Mouse (Mus musculus) frontal cortex, postnatal 10 days (tissue): ENCODE measurements around the gene Degs1.

Experiments used
- DNase-seq, 2 experiments: peaks; one replicate each; pipeline ENCODE4 v3.0.0; 2022; ENCODE audit warnings: low spot score in 2 of 2, mixed read lengths in 1 of 2

The Degs1 gene

DNA sequence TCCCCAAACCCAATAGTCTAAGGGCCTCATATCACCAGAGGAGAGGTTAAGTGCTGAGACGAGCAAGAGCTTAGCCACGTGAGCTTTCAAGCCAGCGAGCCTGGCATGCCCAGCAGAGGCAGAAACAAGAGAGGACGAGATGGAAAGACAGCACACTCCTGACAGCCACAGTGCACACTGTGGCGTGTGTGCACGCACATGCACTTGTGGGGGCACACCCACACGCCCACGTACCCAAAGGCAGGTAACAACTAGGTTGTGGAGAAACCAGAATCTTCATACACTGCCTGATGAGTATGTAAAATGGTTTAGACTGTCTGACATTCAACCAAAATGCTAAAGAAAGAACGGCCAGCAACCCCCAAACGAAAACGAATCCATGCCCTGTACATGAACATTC, 2.0 kb downstream of the Degs1 start:
- no peak for DNase-seq

DNA sequence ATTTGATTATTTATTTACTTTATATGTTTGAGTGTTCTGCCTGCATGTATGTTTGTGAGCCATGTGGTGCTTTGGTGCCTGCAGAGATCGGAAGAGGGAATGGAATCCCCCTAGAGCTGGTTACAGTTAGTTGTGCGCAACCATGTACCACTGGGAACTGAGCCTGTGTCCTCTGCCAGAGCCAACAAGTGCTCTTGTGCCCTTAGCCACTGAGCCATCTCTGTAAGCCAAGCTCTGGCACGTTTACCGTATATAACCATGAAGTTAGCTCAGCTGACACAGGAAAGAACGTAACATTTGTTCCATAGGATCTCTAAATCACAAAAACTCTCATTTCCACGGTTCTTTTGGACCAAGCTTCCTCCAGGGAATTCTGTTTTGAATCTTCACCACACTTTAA, 2.6 kb downstream of the Degs1 start:
- DNase-seq, result no peak

DNA sequence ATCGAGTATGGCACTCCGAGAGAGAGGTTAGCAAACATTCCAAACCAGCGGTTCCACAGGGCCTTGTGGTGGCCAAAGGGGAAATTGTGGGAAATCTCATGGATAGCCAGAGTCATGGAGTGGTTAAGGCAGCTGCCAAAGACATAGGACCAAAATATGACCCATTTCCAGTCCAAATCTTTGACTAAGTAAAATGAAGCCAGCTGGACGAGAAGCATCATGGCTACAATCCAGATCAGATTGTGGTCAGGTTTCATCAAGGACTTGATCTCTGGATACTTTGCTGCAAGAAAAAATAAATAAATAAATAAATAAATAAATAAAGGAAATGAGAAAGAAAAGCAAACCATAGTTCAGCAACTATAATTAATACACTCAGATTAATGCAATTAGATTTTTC, 3.2 kb downstream of the Degs1 start:
- no peak for DNase-seq

DNA sequence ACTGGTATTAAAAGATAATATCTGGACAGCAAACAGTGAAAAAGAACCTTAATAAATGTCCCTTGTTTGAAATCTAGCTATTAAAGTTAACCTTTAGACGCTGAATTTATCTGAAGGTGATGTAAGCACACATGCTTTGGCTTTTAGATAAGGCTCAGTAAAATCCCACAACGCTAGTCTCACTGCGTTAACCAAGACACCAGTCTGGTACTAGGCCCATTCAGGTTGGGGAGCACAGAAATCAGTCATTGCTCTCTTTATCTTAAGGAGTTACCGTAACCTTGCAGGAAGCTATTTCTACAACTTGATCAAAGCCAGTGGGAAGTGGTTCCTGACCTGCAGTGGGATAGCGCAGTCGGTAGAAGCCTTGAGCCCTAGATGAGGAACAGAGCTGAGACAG, 7.5 kb downstream of the Degs1 start:
- DNase-seq, result no peak

DNA sequence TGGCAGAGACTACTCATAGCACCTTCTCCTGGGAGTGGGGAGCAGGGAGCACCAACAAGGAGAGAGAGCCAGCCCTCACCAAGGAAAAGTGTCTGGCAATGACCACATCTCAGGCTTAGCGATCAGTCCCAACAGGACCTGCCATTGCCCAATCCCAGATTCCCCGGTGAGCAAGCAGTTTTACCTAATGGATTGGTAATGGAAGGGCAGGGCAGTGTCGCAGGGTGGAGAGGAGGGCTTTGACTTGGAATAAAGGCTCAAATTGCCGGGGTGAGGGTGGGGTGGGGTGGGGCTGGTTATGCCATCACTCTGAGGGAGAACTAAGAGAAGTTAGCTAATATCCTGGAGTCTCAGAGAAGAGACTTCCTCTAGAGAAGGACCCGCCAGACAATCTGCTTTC, 11.0 kb downstream of the Degs1 start:
- no peak for DNase-seq

DNA sequence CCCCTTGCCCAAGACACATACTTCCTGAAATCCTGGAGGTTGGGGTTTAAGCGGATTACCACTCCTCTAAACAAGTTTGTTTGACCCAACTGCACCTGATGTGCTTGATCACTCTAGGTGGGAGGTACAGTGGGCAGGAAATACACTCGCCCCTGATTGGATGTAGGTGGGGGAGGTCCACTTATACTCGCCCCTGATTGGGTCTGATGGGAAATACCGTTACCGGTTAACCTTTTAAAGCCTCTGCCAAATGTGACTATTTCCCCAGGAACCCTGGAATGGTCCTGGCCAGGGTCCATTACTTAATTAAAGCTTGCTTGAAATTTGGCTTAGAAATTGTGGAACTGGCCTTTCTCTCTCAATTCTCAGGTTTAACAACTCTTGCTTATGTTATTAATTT, 11.5 kb downstream of the Degs1 start:
- no peak for DNase-seq

DNA sequence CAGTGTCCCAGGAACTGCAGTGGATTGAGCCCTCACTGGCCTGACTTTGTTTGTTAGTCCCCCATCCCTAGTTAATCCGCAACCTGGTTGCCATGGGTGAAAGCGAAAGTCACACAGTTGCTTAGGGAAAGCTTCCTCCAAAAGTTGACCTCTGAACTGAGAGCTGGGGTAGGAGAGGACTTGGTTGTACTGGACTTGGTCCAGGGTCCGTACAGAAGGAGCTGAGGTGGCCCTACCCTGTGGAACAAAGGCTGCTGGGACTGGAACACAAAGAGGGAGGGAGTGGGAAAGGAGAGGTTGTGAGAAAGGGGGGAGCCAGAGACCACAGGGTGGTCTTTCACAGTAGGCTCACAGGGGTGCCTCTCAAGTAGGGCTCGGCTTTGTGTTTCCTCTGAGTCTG, 14.3 kb downstream of the Degs1 start:
- DNase-seq, result no peak

DNA sequence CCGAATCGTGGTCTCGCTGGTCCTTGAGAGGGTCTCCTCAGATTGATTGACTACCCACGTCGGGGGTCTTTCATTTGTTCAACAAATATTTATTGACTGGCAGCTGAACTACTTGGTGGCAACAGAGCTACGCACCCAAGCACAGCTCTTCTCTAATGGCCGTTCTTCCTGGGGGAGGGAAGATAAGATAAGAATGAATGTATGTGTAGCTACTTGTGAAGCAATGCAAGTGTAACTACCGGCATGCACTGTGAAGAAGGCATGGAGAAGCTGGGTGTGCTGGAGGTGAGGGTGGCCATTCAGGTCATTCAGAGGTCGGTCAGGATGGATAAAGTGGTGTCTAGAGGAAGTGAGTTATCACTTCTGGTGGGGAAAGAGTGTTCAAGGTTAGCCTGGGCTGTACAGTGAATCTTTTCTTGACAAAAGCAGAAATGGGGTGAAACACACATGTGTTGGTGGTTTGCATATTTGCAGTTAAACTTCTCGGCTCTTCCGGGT, 16.5 kb downstream of the Degs1 start:
- no peak for DNase-seq

DNA sequence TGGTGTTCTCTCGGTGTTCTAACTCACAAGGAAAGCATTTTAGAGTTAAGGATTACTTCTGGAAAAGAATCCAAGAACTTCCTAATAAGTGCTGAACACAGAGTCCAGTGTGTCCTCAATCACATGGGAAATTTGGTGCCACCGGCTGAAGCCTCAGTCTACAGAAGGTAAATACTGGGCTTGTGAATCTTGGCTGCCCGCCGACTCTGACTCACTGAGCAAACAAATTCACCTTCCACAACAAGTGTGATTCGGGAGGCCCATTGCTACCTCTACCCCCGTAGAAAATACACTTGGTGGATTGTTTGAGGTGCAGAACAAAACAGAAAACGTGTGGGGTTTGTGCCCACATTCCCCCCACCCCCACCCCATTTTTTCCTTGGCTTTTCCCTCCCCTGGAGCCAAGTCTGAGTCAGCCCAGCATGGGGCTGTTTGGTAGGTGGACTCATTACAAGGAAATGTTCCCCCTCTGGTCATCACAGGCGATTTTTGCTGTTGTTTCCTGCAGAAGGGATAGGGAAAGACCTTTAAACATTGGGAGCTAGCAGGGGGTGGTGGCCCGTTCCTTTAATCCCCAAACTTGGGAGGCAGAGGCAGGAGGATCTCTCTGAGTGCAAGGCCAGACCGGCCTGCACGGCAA, 26.4 kb downstream of the Degs1 start:
- DNase-seq, result no peak

DNA sequence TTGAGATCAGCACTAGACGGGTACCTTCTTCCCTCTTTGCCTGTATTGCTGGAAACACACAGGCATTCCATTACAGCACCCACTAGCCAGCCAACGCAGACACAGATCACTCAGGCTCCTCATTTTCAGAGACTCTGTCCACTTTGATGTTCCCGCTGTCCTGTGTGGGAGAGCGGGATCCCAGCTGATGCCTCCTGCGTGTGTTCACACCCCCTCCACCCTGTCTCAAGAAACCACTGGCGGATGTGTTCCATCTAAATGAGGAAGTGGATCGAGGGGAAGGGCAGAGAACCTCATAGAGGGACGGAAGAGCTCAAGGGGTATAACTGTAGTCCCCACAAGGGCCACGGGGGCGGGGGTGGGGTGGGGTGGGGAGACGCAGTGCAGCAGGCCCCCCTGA, 27.6 kb downstream of the Degs1 start:
- no peak for DNase-seq

DNA sequence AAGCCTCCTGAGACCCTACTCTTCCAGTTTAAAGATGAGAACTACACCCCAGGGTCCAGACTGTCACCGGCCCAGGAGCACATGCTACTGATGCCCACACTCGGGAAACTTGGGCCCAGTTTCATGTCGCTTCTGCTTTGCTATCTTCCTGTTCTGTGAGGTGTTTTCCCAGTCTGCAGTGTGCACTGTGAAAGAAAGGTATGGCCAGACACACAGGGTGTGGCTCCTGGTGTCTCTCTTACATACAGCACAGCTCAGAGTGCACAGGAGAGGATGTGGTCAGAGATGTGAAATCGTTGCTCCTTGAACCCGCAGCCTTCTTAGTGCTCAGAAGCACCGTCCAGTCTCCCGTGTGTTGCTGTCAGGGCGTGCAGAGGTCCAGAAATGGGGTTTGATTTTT, 28.0 kb downstream of the Degs1 start:
- no peak for DNase-seq

DNA sequence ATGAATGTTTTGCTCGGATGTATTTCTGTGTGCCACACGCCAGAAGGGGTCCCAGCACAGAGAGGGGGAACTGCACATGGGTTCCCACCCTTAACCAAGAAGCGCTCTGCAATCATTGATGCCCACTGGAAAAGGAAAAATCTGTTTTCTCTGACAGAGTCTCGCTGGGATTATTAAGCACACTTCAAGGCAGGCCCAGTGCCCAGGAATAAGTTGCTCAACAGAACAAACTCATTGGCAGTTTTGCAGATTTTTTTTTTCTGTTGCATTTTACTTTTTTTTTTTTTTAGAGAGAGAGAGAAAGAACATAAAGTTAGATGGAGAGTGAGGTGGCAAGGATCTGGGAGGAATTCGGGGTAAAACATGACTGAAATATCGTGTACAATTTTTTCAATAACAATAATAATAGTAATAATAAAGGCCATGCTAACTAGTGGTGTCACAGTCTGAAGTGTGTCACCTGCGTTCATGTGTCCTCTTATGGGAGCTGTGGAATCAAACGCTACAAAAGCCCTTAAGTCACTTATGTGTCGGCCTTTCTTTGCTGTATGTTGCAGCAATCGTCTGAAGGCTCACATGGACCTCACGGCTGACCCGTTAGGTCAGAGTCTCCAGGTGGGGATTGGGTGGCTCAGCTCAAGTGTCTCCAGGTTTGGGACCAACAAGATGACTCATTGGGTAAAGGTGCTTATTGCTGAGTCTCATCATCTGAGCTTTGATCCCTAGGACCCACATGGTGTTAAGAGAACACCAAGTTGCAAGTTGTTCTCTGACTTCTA, 28.7 kb downstream of the Degs1 start:
- no peak for DNase-seq

DNA sequence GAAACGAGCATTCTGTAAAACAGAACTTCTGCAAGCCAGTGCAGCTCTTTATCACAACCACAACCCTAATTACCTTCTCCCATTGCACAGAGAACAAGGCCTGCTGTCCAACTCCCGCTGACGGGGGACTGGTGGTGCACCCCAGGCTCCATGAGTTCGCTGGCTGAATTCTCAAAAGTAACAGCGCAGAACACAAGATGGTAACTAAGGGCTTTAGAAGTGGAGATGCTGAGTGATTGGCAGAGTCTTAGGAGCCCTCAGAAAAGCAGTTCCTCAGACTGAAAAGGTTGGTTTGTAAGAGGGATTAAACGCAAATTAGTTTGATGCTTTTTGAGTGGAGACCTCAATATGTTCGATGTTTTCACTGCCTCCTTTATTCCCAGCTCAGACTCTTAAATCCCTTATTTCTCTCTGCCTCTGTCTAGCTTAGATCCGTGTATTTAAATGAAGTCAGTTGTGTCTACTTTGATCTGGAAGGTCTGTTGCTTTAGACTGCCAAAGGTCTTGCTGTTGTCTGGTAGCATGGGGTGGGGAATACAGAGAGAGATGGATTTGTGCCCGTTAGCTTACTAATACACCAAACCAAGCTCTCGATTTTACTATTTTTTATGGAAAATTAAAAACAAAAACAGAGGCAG, 30.0 kb downstream of the Degs1 start:
- no peak for DNase-seq

DNA sequence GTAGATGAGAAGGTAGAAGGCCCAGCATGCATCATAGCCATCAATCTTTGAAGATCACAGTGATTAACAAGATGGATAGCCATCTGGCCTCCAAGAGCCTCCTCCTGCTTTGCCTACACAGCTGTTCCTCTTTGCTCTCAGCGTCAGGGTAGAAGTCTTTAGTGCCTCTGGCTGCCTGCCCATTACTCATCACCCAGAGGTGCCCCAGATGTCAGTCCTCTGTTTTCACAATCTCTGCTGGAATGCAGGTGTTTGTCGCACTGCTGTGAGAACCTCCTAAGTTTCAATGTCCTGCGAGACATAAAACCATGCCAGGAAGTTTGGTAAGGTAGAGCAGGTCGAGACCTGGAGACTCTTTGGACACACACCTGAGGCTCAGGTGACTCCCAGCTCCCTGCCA, 31.9 kb downstream of the Degs1 start:
- no peak for DNase-seq

DNA sequence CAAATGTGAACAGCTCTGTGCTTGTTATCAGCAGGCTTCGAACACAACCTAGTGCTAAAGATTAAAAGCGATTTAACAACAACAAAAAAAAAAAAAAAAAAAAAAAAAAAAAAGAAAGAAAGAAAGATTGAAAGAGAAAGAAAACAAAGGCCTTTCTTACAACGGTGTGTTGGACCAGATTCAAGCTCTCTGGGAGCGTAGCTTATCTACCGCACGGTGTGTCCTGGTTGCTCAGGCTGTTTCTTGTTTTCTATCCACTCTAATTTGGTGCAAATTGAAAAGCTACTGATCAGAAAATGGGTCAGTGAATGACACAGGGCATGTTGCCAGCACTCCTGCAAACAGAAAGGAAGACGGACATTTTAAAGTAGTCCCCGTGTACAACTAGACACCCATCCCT, 33.3 kb downstream of the Degs1 start:
- no peak for DNase-seq

DNA sequence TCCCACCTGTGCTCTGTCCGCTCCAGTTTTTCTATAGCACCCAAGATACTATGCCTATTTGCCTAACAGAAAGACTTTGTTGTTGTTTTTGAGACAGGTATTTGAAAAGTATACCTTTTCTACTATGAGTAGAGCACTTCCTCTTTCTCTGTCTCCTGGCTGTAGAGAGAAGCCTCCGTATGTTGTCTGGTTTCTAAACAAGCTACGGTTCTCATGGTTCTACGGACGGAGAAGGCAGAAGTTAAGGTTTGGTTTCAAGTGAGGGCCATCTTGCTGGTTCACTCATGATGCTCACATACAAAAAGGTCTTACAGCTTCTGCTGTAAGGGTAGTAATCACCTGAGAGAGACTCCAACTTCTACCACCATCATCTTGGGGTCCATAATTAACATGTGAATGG, 37.6 kb downstream of the Degs1 start:
- no peak for DNase-seq

DNA sequence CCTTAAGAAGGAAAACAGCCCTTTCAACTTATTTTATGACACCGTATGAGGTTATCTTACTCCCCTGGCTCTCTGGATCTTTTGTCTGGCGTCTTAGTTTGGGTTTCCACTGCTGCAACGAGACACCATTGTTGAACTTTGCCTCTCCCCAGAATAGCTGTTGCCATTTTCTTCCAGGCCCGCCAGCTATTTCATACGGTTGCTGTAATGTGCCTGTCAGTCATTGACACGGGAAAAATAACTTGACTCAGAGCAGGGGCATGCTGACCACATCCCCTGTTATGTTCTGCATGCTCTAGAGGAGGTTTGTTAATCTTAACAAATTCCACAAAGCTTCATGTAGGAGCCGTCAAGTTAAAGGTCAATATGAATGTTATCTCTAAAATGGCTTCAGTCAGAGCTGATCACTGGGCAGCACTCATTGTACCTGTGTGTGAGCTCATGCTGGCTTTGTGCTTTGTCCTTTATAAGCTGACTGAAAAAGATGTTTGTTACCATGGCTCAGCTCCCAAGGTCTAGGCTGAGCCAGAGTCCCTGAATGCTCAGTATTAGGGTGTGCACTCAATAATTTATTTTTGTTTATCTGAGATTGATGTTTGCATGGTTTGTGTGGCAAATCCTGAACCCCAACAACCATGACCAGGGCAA, 44.4 kb downstream of the Degs1 start:
- no peak for DNase-seq

DNA sequence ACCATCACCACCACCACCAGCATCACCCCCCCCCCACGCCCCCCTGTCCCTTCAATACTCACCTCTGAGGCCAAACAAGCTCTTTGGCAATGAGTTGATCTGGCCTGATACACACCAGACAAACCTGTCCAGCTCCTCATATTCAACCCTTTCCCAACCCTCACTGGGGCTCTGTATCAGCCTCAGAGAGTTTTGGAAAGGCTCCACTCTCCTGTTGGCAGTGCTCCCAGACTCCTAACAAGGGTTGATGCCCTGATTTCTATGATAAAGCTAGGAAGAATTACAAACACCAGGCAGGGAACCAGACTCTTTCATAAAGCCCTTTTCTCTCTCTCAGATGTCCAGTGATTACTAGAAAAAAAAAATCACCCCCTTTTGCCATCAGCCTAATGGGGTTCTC, 45.2 kb downstream of the Degs1 start:
- no peak for DNase-seq

DNA sequence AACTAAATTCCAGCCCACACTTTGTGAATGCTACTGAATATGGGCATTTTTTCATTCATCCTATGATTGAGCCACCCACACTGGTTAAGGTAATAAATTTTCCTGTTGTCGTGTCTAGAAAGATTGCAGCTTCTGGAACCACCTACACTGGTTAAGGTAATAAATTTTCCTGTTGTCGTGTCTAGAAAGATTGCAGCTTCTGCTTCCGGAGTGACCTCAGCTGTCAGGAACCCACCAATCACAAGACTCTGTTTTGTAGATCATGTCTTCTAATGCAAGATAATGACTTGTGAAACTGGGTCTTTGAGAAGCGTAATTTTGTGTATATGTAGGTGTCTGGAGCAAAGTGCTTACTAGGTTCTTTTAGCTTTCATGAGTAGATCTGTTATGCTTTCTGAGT, 47.4 kb downstream of the Degs1 start:
- no peak for DNase-seq

DNA sequence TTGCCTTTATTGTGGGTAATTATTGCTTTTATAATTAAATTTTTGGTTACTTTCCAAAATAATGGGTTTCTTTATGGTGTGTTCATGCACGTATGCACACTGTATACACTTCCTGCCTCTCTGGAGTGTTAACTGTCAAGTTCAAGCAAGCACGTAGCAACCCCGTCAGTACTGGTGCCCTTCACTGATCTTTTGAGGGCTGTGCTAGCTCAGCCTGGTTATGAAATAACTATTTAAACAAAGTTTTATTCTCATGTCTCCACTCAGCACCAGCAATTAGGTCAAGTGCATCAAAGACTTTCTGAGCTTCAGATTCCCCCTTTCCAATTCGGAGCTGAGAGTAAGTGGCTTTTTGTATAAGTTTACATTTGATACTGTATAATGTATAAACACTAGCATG, 53.2 kb downstream of the Degs1 start:
- DNase-seq, result no peak

DNA sequence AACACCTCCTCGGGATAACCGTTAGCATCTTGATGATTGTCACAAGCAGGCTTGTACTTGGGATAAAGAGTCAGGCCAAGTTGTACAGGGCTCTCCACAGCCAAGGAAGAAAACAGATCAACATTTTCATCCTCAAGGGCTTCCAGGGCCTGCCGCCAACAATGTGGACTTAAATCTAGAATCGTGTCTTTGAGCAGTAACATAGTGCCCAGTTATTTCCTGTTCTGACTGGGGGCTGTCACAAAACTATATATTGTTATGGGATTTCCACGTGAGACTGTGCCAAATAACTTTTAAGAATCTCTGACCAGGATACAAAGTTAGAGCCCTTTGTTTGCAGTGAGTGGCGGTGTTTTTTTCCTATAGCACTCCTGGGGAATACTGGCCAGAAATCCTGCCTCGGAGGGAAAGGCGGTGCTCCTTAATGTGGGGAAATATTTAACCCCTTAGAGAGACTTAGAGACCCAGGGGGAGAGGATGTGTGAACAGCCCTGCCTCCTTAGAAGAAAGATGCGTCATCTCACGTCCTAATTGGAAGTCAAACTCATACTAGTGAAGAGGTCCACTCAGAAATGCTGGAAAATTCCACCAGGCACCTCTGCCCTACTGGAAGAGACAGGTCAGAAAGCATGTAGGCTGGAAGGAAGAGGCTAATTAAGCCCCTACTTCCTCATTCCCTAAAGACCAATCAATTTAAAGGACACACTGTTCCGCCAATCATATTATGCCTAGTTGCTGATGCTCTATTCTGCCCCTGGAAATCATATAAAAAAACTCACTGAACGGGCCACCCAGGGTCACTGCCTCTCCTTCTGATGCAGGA, 55.3 kb downstream of the Degs1 start:
- no peak for DNase-seq

DNA sequence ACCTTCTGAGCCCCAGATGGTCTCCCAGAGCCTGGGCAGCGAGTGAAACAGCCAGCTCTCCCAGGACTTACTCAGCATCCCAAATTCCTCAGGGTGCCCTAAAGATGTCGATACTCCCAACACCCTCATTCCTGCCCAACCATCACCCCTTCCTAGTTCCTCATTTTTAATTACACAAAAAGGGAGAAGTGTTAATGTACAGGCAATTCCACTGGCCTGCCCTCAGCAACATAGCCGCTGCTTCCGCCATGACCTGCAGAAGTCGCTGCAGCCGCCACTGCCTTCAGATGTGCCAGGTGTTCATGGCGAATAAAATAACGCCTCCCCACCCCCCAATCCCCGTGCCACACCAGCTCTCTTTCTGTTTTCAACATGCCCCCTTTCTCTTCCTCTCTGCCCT, 56.3 kb downstream of the Degs1 start:
- no peak for DNase-seq
